Mouse (Mus musculus) megakaryocyte progenitor cell, adult 5-6 weeks (primary cell): ENCODE measurements around the gene Rph3a. TPM values are rescaled to one million over a fixed set of nuclear protein-coding genes. Genes with fewer than 3 reads are reported as not detected.

Experiments used
- ATAC-seq: replicated peaks from 2 replicates; pipeline ENCODE4 v1.8.0; 2016; ENCODE audit warnings: mild to moderate bottlenecking, moderate TSS enrichment, inconsistent platforms; ENCODE audit not compliant: poor library complexity
- total RNA-seq, 2 experiments: library from RNA; stranded (forward) in 1 of 2; stranded (reverse) in 1 of 2; fragments of 157-497, 149-512 nt in 1 of 2; fragments of 200-1000 nt in 1 of 2; gene quantifications; 2 replicates each; pipeline versions ENCODE4 v1.2.3 to v1.2.4; 2015 to 2017

The Rph3a gene
- total RNA-seq (2015) (not detected in 2 replicates), total RNA-seq (2017) (not detected in 2 replicates)

GRCm38 (mm10) chr5:121009811-121010569 lies at the start of gene Rph3a:
Rph3a (minus strand) TSS chr5:121010092.
- ATAC-seq: no peak

GRCm38 (mm10) chr5:121058261-121058660 lies 48.4 kb upstream of the Rph3a start:
- ATAC-seq: no peak

- no peak for ATAC-seq
Measured at GRCm38 (mm10) chr5:121053886-121054285, 44.0 kb upstream of the Rph3a start.

- ATAC-seq: no peak
Measured at GRCm38 (mm10) chr5:121041791-121042190, 31.9 kb upstream of the Rph3a start.

DNA sequence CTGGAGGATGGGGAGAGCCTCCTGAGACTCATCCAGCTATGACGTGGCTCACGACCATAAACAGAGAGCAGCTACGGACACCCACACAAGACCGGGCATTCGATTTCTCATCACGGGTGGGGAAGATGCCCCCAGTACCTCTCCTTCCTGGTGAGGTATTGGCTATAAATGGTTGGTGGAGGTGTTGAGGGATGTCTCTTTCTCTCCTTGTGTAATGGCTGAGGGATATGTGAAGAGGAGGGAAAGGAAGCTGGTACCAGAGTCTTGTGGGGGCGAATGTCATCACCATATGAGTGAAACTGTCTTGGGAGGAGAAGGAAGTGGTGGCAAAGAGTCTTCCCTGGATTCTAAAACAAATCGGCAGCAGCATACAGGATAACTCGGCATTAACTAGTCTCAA lies 29.6 kb upstream of the Rph3a start:
- ATAC-seq: no peak

DNA sequence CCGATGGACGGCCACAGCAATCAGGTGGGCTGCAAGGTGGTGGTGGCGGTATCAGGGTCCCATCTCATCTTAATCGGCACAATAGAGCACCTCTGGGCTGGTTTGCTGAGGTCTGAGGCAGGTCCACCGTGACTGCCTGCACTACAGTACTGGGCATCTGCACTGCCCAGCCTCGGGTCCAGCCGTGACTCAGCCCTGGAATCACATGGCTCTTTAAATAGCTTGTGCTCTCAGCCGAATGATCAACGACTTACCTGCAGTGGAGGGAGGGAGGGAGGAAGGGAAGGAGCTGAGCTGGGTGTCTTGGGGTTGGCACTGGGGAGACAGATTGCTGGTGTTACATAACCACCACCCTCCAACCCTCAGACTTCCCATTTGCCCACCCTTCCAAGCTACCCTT lies 20.3 kb upstream of the Rph3a start:
- ATAC-seq: no peak

GRCm38 (mm10) chr5:121019505-121019904 lies 9.6 kb upstream of the Rph3a start:
- no peak for ATAC-seq

- ATAC-seq: no peak
Measured at GRCm38 (mm10) chr5:121017699-121018098, 7.8 kb upstream of the Rph3a start.

- ATAC-seq: no peak
Measured at GRCm38 (mm10) chr5:121016405-121016804, 6.5 kb upstream of the Rph3a start.

GRCm38 (mm10) chr5:121014496-121014895 lies 4.6 kb upstream of the Rph3a start:
- ATAC-seq: no peak

DNA sequence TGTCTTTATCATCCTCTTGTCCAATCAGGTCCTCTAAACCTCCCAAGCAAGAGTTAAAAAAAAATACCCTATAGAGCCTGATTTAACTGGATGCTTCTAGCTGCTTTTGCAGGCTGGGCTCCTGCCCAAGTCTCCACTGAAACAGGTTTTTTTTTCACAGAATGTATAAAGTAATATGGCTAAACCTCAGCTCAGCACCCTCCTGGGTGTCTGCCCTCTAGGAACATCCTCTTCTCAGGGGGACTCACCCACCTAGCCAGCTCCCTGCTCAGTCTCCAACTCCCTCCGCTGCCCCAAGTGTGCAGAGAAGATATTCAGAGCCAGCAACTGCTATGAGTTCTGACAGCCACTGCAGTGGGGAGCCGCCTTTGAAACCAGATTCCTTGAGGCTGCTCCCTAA lies 2.1 kb upstream of the Rph3a start:
- ATAC-seq: no peak

- ATAC-seq: peak; percentile 97
Measured at GRCm38 (mm10) chr5:121009406-121009805, 486 bp downstream of the Rph3a start.

- ATAC-seq: no peak
Measured at GRCm38 (mm10) chr5:121008411-121009239, 1.3 kb downstream of the Rph3a start.

GRCm38 (mm10) chr5:121007563-121007962 lies 2.3 kb downstream of the Rph3a start:
- ATAC-seq: no peak

GRCm38 (mm10) chr5:121007130-121007529 lies 2.8 kb downstream of the Rph3a start:
- ATAC-seq: no peak

DNA sequence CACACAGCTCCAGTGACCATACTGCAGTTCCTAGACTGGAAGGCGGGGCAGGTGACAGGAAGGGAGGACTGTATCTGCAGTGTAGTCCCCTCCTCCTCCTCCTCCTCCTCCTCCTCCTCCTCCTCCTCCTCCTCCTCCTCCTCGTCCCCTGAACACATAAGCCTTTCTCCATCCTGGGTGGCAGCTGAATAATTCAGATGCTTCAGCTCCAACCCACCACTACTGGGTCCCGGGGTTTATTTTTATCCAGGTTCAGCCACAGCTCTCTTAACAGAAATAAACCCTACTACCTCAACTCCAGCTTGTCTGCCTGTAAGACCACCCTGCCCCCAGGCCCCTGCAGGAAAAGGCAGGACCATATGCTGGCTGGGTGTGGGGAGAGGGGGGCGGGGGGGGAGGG lies 3.7 kb downstream of the Rph3a start:
- ATAC-seq: no peak

DNA sequence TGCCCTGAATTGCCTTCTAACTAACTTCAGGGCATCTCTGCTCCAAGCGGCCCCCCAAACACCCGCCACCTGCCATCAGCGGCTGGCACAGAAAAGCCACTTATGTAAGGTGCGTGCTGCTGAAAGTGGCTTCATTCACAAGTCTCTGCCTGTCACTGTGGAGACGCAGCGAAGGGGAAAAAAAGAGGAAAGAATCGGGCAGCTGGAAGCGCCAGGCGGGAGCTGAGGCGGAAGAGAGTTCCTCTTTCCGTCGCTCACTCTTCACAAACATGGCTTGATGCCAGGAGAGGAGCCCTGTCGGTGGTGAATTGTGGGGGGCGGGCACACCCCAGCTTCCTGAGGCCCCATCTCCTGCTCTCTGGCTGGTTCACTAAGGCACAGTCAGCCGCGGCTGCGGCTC lies 6.1 kb downstream of the Rph3a start:
- peak; percentile 34; the same call in 1 of the 2 replicates for ATAC-seq

DNA sequence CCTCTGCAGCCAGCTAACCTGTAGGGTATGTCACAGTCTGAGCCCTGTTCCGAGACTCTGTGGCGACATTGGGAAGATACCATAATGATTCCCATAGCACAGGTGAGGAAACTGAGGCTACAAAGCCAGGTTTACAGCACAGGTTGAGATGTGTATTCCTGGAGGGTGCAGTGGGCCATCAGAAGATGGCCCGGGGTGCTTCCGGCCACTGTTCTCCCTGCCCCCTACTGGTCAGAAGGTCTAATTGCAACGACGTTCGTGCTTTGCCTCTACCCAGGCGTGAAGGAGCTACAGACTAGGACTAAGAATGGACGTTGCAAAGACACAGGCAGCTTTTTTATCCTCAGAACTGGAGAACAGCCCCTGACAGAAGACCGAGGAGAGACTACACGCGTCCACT lies 10.3 kb downstream of the Rph3a start:
- peak; percentile 50; the same call in 1 of the 2 replicates for ATAC-seq

DNA sequence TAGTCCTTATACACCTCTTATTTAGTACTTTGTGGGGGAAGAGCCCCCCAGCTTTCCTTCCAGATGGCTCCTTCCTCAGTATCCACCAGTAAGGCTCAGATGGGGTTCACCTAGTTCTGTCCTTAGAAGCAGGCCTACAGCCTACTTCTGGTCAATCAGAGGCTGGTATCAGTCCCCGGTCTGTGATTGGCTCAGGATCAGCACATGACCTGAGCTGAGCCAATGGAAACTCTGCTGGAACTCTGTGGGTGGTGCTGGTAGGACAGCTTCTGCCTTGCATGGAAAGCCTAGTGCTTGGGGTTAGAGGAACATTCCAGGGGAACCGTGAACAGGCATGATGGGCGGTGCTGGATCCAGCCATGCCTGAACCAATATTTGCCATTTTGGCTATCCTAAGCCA lies 21.5 kb downstream of the Rph3a start:
- no peak for ATAC-seq

GRCm38 (mm10) chr5:120983029-120983428 lies 26.9 kb downstream of the Rph3a start:
- ATAC-seq: peak; percentile 46; the same call in 1 of the 2 replicates

DNA sequence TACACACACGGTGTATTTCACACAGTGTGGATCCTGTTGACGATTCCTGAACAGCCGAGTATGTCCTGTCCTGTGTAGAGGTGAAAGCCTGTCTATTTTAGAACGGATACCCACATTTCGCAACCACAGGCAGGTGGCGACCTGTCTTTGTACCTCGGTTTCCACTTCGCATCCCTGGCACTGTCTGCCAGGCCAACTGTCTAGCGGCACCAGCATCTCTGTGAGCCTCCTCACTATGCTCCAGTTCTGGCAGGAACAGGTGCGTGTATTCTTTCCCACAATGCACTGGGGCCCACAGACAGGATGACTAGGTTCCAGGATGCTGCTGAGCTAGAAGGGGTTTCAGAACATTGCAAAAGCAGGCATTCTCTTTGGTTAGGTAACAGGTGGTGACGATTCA lies 28.7 kb downstream of the Rph3a start:
- no peak for ATAC-seq

DNA sequence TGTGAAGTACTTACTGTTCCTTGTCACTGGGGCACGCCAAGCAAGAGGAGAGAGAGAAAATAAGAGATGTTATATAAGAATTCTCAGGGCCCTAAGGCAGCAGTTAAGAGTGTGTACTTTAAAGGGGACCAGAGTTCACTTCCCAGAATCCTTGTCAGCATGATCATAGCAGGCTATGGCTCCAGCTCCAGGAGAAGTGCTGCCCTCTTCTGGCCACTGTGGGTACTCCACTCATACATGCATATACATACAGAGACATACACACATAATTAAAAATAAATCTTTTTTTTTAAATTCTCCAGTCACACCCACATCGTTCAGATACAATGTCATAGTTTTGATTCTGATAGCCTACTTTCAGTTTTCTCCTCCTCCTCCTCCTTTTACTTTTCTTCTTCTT lies 29.8 kb downstream of the Rph3a start:
- ATAC-seq: no peak
